ENCODE assay signal across 9 mouse cellular contexts in genomic region chr2:161511101-161511759, GRCm38 (mm10).
A peak's percentile ranks its signal among the peaks of the same experiment; 100 is the strongest.
DNase-seq lines count a peak whose midpoint lies in the region; ATAC-seq and TF ChIP-seq lines count a peak whose summit lies in the region.
"Had no signal": no experiment of that assay in that cellular context is flagged by ENCODE, and none has a peak within 500 bp of the region (broad histone marks: within the 10 kb centered on the region; RNA-seq: fewer than 3 reads in every experiment).

No protein-coding gene starts in this region.

- no peak for ATAC-seq in embryonic facial prominence, embryonic 15.5 days (ENCODE audit: insufficient number of reproducible peaks, low FRiP score, low TSS enrichment, low read depth)
- no peak; the same call in 1 of the 2 replicates for ATAC-seq in neural tube, embryonic 14.5 days (ENCODE audit: low read depth)

- 0 out of 2 replicates have a peak, but pooled peaks cover 3% of the 10 kb centered on the region for H3K4me1 ChIP-seq in embryonic facial prominence, embryonic 15.5 days
- peaks cover 6% of the 10 kb centered on the region; the same call in 1 of the 2 replicates for H3K4me1 ChIP-seq in limb, embryonic 10.5 days
- H3K4me1 ChIP-seq in neural tube, embryonic 14.5 days (ENCODE audit: control insufficient read depth, insufficient read depth, low read length), result peaks cover 3% of the 10 kb centered on the region; the same call in 1 of the 2 replicates

- no peaks in the 10 kb centered on the region for H3K9me3 ChIP-seq in embryonic facial prominence, embryonic 15.5 days (replicated peaks)
- no peaks in the 10 kb centered on the region for H3K9me3 ChIP-seq in limb, embryonic 10.5 days (replicated peaks)
- H3K9me3 ChIP-seq in neural tube, embryonic 14.5 days (ENCODE audit: control insufficient read depth, low read length), result no peaks in the 10 kb centered on the region

- H3K4me3 ChIP-seq in left cerebral cortex, adult 2 months, result peak overlapping the region; percentile 15; the same call in 1 of the 2 replicates
- H3K4me3 ChIP-seq in embryonic facial prominence, embryonic 15.5 days (replicated peaks), result peak overlapping the region; percentile 43
- H3K4me3 ChIP-seq in limb, embryonic 10.5 days, result peak overlapping the region; percentile 59
- H3K4me3 ChIP-seq in neural tube, embryonic 14.5 days (ENCODE audit: low read depth, low read length), result peak overlapping the region; percentile 37

- H3K9ac ChIP-seq in embryonic facial prominence, embryonic 15.5 days, result no peak overlapping the region
- H3K9ac ChIP-seq in neural tube, embryonic 14.5 days (replicated peaks; ENCODE audit: low read depth, low read length), result peak overlapping the region; percentile 46

- 14% methylated on average over 8 of the region's 8 CpGs for WGBS in embryonic facial prominence, embryonic 15.5 days
- 30% methylated on average over 8 of the region's 8 CpGs for WGBS in limb, embryonic 10.5 days
- WGBS in neural tube, embryonic 14.5 days, result 18% methylated on average over 8 of the region's 8 CpGs

- no peak for DNase-seq in left cerebral cortex, adult 2 months (ENCODE audit: extremely low spot score in 1 of 2, low spot score in 2 of 2)
- no peak for DNase-seq in left cerebral cortex, adult 18-20 months (ENCODE audit: low spot score in 2 of 2)
- DNase-seq in limb, embryonic 10.5 days (ENCODE audit: low spot score), result no peak
- no peak for DNase-seq in urinary bladder, adult 18-20 months (ENCODE audit: low spot score in 2 of 2)
- no peak for DNase-seq in cerebellum, postnatal 36 days
- no peak for DNase-seq in kidney, postnatal 25 days
- DNase-seq: left cerebral cortex, postnatal 4 days had no signal

- TF ChIP-seq CTCF in left cerebral cortex, adult 2 months (IDR thresholded peaks at IDR 0.05), result no peak

- H3K4me2 ChIP-seq in embryonic facial prominence, embryonic 15.5 days (replicated peaks), result peak overlapping the region; percentile 51
- peak overlapping the region; percentile 55 for H3K4me2 ChIP-seq in neural tube, embryonic 14.5 days (ENCODE audit: low read depth, low read length)

- no peaks in the 10 kb centered on the region for H3K27me3 ChIP-seq in embryonic facial prominence, embryonic 15.5 days
- no peaks in the 10 kb centered on the region for H3K27me3 ChIP-seq in limb, embryonic 10.5 days (ENCODE audit: low read depth, poor library complexity, severe bottlenecking)
- no peaks in the 10 kb centered on the region for H3K27me3 ChIP-seq in neural tube, embryonic 14.5 days (ENCODE audit: control insufficient read depth, insufficient read depth, low read length)

- H3K36me3 ChIP-seq in embryonic facial prominence, embryonic 15.5 days, result no peaks in the 10 kb centered on the region
- H3K36me3 ChIP-seq in limb, embryonic 10.5 days, result no peaks in the 10 kb centered on the region
- no peaks in the 10 kb centered on the region for H3K36me3 ChIP-seq in neural tube, embryonic 14.5 days (ENCODE audit: control insufficient read depth, insufficient read depth, low read length)

- H3K27ac ChIP-seq in left cerebral cortex, adult 2 months, result no peak overlapping the region
- H3K27ac ChIP-seq in embryonic facial prominence, embryonic 15.5 days (replicated peaks), result no peak overlapping the region
- H3K27ac ChIP-seq in limb, embryonic 10.5 days, result peak overlapping the region; percentile 81
- no peak overlapping the region for H3K27ac ChIP-seq in neural tube, embryonic 14.5 days (ENCODE audit: low read depth, low read length)

- intact Hi-C loops in left cerebral cortex, adult 2 months (cut with DNase I), result no loop called here
